Mouse (Mus musculus): ENCODE data around the gene Slc45a3. TPM values are rescaled to one million over a fixed set of nuclear protein-coding genes. Genes with fewer than 3 reads are reported as not detected.

Slc45a3 gene
- polyA plus RNA-seq, 1 experiment from 2014 or later = 6.4 TPM

DNA sequence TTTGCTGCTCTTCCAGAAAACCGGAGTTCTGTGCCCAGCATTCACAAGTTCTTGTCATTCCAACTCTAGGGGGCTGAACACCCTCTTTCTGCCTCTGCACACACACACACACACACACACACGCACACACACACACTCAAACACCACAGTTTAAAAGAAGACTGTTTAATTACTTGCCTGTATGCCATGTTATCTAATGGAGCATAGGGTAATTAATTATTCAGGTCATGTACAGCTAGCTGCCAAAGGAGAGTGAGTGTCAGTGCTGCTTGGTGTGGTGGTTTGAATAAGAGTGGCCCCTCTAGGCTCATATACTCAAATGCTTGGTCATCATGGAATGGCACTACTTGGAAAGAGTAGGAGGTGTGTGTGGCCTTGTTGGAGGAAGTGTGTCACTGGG lies 21.0 kb downstream of the Slc45a3 start:
- WGBS = 79% methylated on average over 2 of the region's 2 CpGs
- H3K27me3 ChIP-seq = no peaks in the 10 kb centered on the region
- no peak for ATAC-seq (ENCODE audit: low FRiP score)
- H3K27ac ChIP-seq = no peak overlapping the region
- H3K36me3 ChIP-seq = no peaks in the 10 kb centered on the region
- H3K9me3 ChIP-seq (replicated peaks) = no peaks in the 10 kb centered on the region
- H3K4me1 ChIP-seq = no peaks in the 10 kb centered on the region
- H3K9ac ChIP-seq = no peak overlapping the region
- no peak overlapping the region for H3K4me2 ChIP-seq (replicated peaks)
- H3K4me3 ChIP-seq = no peak overlapping the region

GRCm38 (mm10) chr1:131987432-131987831 lies 24.7 kb downstream of the Slc45a3 start:
- no peaks in the 10 kb centered on the region for H3K4me1 ChIP-seq
- ATAC-seq (ENCODE audit: low FRiP score) = no peak
- H3K36me3 ChIP-seq = no peaks in the 10 kb centered on the region
- H3K4me2 ChIP-seq (replicated peaks) = no peak overlapping the region
- H3K27me3 ChIP-seq = no peaks in the 10 kb centered on the region
- H3K9ac ChIP-seq = no peak overlapping the region
- no peaks in the 10 kb centered on the region for H3K9me3 ChIP-seq (replicated peaks)
- no peak overlapping the region for H3K4me3 ChIP-seq
- WGBS = 74% methylated on average over 15 of the region's 15 CpGs
- H3K27ac ChIP-seq = no peak overlapping the region

- no peaks in the 10 kb centered on the region for H3K4me1 ChIP-seq
- H3K4me2 ChIP-seq (replicated peaks) = no peak overlapping the region
- no peak overlapping the region for H3K27ac ChIP-seq
- 88% methylated on average over 4 of the region's 4 CpGs for whole genome bisulfite sequencing
- no peaks in the 10 kb centered on the region for H3K9me3 ChIP-seq (replicated peaks)
- H3K27me3 ChIP-seq = no peaks in the 10 kb centered on the region
- no peak for ATAC-seq (ENCODE audit: low FRiP score)
- no peaks in the 10 kb centered on the region for H3K36me3 ChIP-seq
- no peak overlapping the region for H3K4me3 ChIP-seq
- H3K9ac ChIP-seq = no peak overlapping the region
Measured at GRCm38 (mm10) chr1:131989476-131989875, 26.7 kb downstream of the Slc45a3 start.

- H3K4me1 ChIP-seq = no peaks in the 10 kb centered on the region
- WGBS = 90% methylated on average over 9 of the region's 9 CpGs
- no peak overlapping the region for H3K4me2 ChIP-seq (replicated peaks)
- no peak overlapping the region for H3K27ac ChIP-seq
- ATAC-seq (ENCODE audit: low FRiP score) = no peak
- H3K9me3 ChIP-seq (replicated peaks) = no peaks in the 10 kb centered on the region
- H3K36me3 ChIP-seq = no peaks in the 10 kb centered on the region
- no peak overlapping the region for H3K9ac ChIP-seq
- H3K4me3 ChIP-seq = no peak overlapping the region
- no peaks in the 10 kb centered on the region for H3K27me3 ChIP-seq
Measured at GRCm38 (mm10) chr1:131990083-131990760, 27.5 kb downstream of the Slc45a3 start.

DNA sequence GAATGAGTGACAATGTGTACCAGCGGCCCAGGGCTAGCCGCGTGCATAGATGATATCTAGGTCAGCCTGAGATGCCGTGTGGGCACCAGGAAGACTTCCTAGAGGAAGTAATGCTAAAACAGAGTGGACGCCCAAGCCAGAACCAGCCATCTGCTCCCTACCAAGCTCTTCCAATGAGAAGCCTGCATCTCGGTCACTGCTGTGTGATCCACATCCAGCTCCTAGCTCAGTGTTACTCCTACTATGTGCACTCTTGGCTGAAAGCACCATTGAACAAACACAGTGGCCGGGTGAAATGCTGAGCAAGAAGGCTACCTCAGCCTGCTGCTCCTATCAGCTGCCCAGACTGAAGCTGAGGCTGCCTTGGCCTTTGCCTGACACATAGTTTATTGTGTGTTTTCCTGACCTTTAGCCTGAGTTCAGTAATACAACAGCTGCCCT lies 29.8 kb downstream of the Slc45a3 start:
- no peaks in the 10 kb centered on the region for H3K36me3 ChIP-seq
- H3K4me1 ChIP-seq = no peaks in the 10 kb centered on the region
- H3K9ac ChIP-seq = no peak overlapping the region
- H3K4me2 ChIP-seq (replicated peaks) = no peak overlapping the region
- no peaks in the 10 kb centered on the region for H3K9me3 ChIP-seq (replicated peaks)
- H3K27me3 ChIP-seq = no peaks in the 10 kb centered on the region
- 80% methylated on average over 7 of the region's 7 CpGs for WGBS
- no peak for ATAC-seq (ENCODE audit: low FRiP score)
- no peak overlapping the region for H3K27ac ChIP-seq
- no peak overlapping the region for H3K4me3 ChIP-seq

DNA sequence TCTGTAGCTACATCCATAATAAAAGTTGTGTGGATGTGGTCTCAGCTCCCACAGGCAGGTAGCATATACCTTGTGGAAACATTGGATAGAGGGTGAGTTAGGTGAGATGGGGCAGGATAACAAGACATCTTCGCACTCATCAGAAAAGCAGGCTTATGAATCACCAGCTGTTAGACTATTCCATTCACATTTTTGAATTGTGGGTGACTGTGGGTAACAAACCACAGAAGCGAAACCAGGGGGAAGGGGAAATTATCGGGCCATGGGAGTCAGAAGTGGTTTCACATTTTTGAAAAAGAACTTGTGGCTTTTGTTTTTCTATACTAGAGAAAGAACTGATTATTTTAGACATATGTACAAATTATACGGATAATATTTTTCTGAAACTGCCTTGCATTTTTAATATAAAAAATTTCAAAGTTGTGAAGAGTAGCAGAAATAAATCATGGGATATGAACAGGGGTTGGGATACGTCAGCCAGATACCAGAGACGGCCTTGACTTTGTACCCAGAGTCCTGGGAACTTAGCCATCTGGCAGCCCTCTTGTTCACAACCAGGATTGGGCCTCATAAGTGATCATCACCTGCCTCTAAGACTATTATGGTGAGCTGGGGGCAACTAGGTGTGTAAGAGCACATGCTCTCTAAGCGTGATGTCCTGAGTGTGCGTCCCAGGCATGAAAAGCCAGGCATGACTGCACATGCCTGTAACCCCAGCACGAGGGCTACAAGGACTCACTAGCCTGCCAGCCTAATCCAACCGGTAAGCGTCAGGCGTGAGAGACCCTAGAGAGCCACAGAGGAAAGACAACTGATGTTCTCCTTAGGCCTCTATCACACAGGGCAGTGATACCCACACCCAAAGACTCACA lies 30.6 kb downstream of the Slc45a3 start:
- H3K9me3 ChIP-seq (replicated peaks) = no peaks in the 10 kb centered on the region
- WGBS = 90% methylated on average over 12 of the region's 12 CpGs
- H3K27ac ChIP-seq = no peak overlapping the region
- no peak overlapping the region for H3K9ac ChIP-seq
- no peak overlapping the region for H3K4me3 ChIP-seq
- no peak overlapping the region for H3K4me2 ChIP-seq (replicated peaks)
- no peaks in the 10 kb centered on the region for H3K27me3 ChIP-seq
- H3K36me3 ChIP-seq = no peaks in the 10 kb centered on the region
- H3K4me1 ChIP-seq = no peaks in the 10 kb centered on the region
- no peak for ATAC-seq (ENCODE audit: low FRiP score)

DNA sequence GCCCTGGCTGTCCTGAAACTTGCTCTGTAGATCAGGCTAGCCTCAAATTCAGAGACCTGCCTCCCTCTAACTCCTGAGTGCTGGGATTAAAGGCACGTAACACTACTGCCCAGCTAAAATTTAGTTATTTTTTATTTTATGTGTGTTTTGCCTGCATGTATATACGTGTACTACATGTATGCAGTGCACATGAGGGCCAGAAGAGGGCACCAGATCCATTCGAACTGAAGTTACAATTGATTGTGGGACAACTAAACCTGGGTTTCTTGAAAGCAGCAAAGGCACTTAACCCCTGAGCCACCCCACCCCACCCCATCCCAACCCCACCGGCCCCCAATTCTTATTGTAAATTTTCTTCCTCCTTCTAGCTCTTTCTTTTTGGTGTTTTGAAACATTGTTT lies 32.3 kb downstream of the Slc45a3 start:
- H3K9me3 ChIP-seq (replicated peaks) = no peaks in the 10 kb centered on the region
- H3K4me3 ChIP-seq = no peak overlapping the region
- no peaks in the 10 kb centered on the region for H3K4me1 ChIP-seq
- H3K36me3 ChIP-seq = no peaks in the 10 kb centered on the region
- 37% methylated on average over 4 of the region's 4 CpGs for WGBS
- no peaks in the 10 kb centered on the region for H3K27me3 ChIP-seq
- no peak for ATAC-seq (ENCODE audit: low FRiP score)
- no peak overlapping the region for H3K4me2 ChIP-seq (replicated peaks)
- no peak overlapping the region for H3K27ac ChIP-seq
- H3K9ac ChIP-seq = no peak overlapping the region

DNA sequence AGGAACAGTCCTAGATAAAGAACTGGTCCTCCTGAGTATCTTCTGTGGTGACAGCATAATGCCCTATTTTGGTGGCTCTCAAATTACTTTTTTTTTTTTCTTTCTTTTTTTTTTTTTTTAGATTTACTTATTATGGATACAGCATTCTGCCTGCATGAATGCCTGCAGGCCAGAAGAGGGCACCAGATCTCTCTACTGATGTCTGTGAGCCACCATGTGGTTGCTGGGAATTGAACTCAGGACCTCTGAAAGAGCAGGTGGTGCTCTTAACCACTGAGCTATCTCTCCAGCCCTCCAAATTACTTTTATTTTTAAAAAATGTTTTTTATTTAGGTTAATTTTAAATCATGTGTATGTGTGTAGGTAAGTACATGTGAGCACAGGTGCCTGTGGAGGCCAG lies 37.7 kb downstream of the Slc45a3 start:
- Histone ChIP-seq H3K4me2 (replicated peaks) (no peak overlapping the region), H3K4me3 (no peak overlapping the region), H3K4me1 (no peaks in the 10 kb centered on the region), H3K9me3 (replicated peaks) (no peaks in the 10 kb centered on the region), H3K27me3 (no peaks in the 10 kb centered on the region), H3K9ac (no peak overlapping the region), H3K27ac (no peak overlapping the region), H3K36me3 (no peaks in the 10 kb centered on the region)
- no peak for ATAC-seq (ENCODE audit: low FRiP score)

- no peaks in the 10 kb centered on the region for H3K9me3 ChIP-seq (replicated peaks)
- no peak overlapping the region for H3K4me2 ChIP-seq (replicated peaks)
- H3K27ac ChIP-seq = no peak overlapping the region
- H3K27me3 ChIP-seq = no peaks in the 10 kb centered on the region
- H3K9ac ChIP-seq = no peak overlapping the region
- H3K4me3 ChIP-seq = no peak overlapping the region
- no peak for ATAC-seq (ENCODE audit: low FRiP score)
- WGBS = 89% methylated on average over 4 of the region's 4 CpGs
- no peaks in the 10 kb centered on the region for H3K36me3 ChIP-seq
- H3K4me1 ChIP-seq = peaks cover 4% of the 10 kb centered on the region
Measured at GRCm38 (mm10) chr1:132001880-132002330, 39.1 kb downstream of the Slc45a3 start.

DNA sequence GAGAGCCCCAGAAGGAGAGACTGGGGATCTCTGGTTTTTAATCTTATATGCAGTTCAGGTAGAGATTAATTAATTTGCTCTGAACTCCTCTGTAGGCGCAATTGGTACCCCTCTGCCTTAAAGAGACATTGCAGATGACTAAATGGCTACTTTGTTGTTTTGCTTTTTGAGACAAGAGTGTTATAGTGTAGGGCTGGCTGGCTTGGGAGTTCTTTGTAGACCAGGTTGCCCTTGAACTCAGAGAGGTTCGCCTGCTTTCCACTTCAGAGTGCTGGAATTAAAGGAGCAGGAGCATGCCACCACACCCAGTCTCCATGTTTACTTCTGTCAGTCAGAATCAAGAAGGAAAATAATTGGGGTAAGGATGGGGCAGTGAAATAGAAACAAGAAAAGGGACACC lies 40.3 kb downstream of the Slc45a3 start:
- Histone ChIP-seq H3K27me3 (no peaks in the 10 kb centered on the region), H3K36me3 (no peaks in the 10 kb centered on the region), H3K4me2 (replicated peaks) (no peak overlapping the region), H3K27ac (no peak overlapping the region), H3K9me3 (replicated peaks) (no peaks in the 10 kb centered on the region), H3K9ac (no peak overlapping the region), H3K4me3 (no peak overlapping the region), H3K4me1 (peaks cover 4% of the 10 kb centered on the region)
- WGBS = 70% methylated on average over 2 of the region's 2 CpGs
- no peak for ATAC-seq (ENCODE audit: low FRiP score)

- no peaks in the 10 kb centered on the region for H3K9me3 ChIP-seq (replicated peaks)
- no peak overlapping the region for H3K9ac ChIP-seq
- H3K4me2 ChIP-seq (replicated peaks) = no peak overlapping the region
- H3K27me3 ChIP-seq = no peaks in the 10 kb centered on the region
- peaks cover 9% of the 10 kb centered on the region for H3K4me1 ChIP-seq
- no peak overlapping the region for H3K4me3 ChIP-seq
- H3K36me3 ChIP-seq = no peaks in the 10 kb centered on the region
- H3K27ac ChIP-seq = no peak overlapping the region
- WGBS = 76% methylated on average over 1 of the region's 1 CpGs
- ATAC-seq (ENCODE audit: low FRiP score) = no peak
Measured at GRCm38 (mm10) chr1:132003817-132004216, 41.0 kb downstream of the Slc45a3 start.

DNA sequence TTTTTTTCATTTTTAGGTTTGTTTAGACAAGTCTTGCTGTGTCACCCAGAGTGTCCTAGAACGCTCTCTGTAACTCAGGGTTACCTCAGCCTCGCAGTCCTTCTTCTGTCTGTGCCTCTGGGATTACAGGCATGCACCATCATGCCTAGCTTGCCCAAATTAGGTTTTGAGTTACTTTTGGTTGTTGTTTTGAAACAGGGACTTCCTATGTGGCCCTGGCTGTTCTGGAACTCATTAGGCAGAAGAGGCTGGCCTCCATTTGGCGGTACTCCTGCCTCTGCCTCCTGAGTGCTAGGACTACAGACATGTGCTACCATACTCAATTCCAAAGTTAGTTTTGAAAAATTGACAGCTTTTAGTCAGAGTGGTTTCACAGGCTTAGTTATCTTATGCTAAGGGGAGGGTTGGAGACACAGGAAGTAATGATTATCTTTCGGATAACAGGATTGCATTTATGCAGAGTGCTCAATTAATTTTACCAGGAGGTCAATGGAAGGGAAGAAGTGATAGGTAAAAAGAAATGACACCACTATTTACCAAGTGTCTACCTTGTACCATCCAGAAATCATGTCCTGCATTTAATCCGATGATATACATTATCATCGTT lies 41.9 kb downstream of the Slc45a3 start:
- 84% methylated on average over 6 of the region's 6 CpGs for WGBS
- Histone ChIP-seq H3K4me1 (peaks cover 16% of the 10 kb centered on the region), H3K36me3 (no peaks in the 10 kb centered on the region), H3K9ac (no peak overlapping the region), H3K9me3 (replicated peaks) (no peaks in the 10 kb centered on the region), H3K27ac (no peak overlapping the region), H3K4me3 (no peak overlapping the region), H3K27me3 (no peaks in the 10 kb centered on the region), H3K4me2 (replicated peaks) (no peak overlapping the region)
- no peak for ATAC-seq (ENCODE audit: low FRiP score)
